Mouse (Mus musculus) bone marrow macrophage, adult 2 months (primary cell): ENCODE results near the gene Spag16.

ENCODE experiments used
- CTCF ChIP-seq: IDR thresholded peaks from 2 replicates; pipeline ENCODE4 v1.5.1; 2012; ENCODE audit warnings: low read depth, mild to moderate bottlenecking, low read length, moderate library complexity
- POLR2A ChIP-seq: IDR thresholded peaks from 2 replicates; pipeline ENCODE4 v1.6.1; 2012; ENCODE audit warnings: mild to moderate bottlenecking, low read depth, low read length, borderline replicate concordance

- TF ChIP-seq CTCF (no peak), POLR2A (no peak)
Measured at GRCm38 (mm10) chr1:70180123-70180741, 353.5 kb downstream of the Spag16 start.
